Mouse (Mus musculus): ENCODE results near the gene Pkd1l3. TPM values are rescaled to one million over a fixed set of nuclear protein-coding genes. Genes with fewer than 3 reads are reported as not detected.
A peak's percentile ranks its signal among the peaks of the same experiment; 100 is the strongest.

The Pkd1l3 gene
- total and polyA plus RNA-seq, 2 experiments from 2014 or later, result 0.05 to 0.16 TPM

GRCm38 (mm10) chr8:109615569-109615968 is 1.3 kb downstream of the Pkd1l3 start:
- no peak for TF ChIP-seq CTCF (IDR thresholded peaks at IDR 0.05; ENCODE audit: low read depth)
- ATAC-seq (no peak), DNase-seq (ENCODE audit: low spot score) (no peak)
- Histone ChIP-seq H3K27ac (no peak overlapping the region), H3K9ac (replicated peaks; ENCODE audit: low read length) (no peak overlapping the region), H3K9me3 (ENCODE audit: low read length) (no peaks in the 10 kb centered on the region), H3K27me3 (ENCODE audit: insufficient read depth, low read length) (no peaks in the 10 kb centered on the region), H3K4me3 (ENCODE audit: low read length) (no peak overlapping the region), H3K36me3 (ENCODE audit: insufficient read depth, low read length) (no peaks in the 10 kb centered on the region), H3K4me2 (ENCODE audit: low read depth, low read length) (no peak overlapping the region), H3K4me1 (ENCODE audit: insufficient read depth, low read length) (no peaks in the 10 kb centered on the region)
- 86% methylated on average over 3 of the region's 3 CpGs for WGBS

GRCm38 (mm10) chr8:109628638-109629037 is 14.3 kb downstream of the Pkd1l3 start:
- WGBS, result 71% methylated on average over 6 of the region's 6 CpGs
- TF ChIP-seq CTCF (IDR thresholded peaks at IDR 0.05; ENCODE audit: low read depth), result no peak

GRCm38 (mm10) chr8:109632498-109632897 is 18.2 kb downstream of the Pkd1l3 start:
- Histone ChIP-seq H3K4me3 (ENCODE audit: low read length) (no peak overlapping the region), H3K9ac (replicated peaks; ENCODE audit: low read length) (no peak overlapping the region), H3K4me2 (ENCODE audit: low read depth, low read length) (no peak overlapping the region), H3K4me1 (ENCODE audit: insufficient read depth, low read length) (no peaks in the 10 kb centered on the region), H3K36me3 (ENCODE audit: insufficient read depth, low read length) (no peaks in the 10 kb centered on the region), H3K9me3 (ENCODE audit: low read length) (no peaks in the 10 kb centered on the region), H3K27ac (no peak overlapping the region), H3K27me3 (ENCODE audit: insufficient read depth, low read length) (no peaks in the 10 kb centered on the region)
- TF ChIP-seq CTCF (IDR thresholded peaks at IDR 0.05; ENCODE audit: low read depth), result no peak
- 54% methylated on average over 5 of the region's 5 CpGs for WGBS
- no peak for ATAC-seq
- peak; percentile 4 for DNase-seq (ENCODE audit: low spot score)

More at GRCm38 (mm10) chr8:109628638-109629037, 14.3 kb downstream of the Pkd1l3 start:
- no peaks in the 10 kb centered on the region for H3K9me3 ChIP-seq (ENCODE audit: low read length)
- DNase-seq (ENCODE audit: low spot score), result no peak
- H3K36me3 ChIP-seq (ENCODE audit: insufficient read depth, low read length), result no peaks in the 10 kb centered on the region
- ATAC-seq, result no peak
- no peak overlapping the region for H3K4me2 ChIP-seq (ENCODE audit: low read depth, low read length)
- no peak overlapping the region for H3K9ac ChIP-seq (replicated peaks; ENCODE audit: low read length)
- H3K4me1 ChIP-seq (ENCODE audit: insufficient read depth, low read length), result no peaks in the 10 kb centered on the region
- no peak overlapping the region for H3K4me3 ChIP-seq (ENCODE audit: low read length)
- H3K27ac ChIP-seq, result no peak overlapping the region
- H3K27me3 ChIP-seq (ENCODE audit: insufficient read depth, low read length), result no peaks in the 10 kb centered on the region

DNA sequence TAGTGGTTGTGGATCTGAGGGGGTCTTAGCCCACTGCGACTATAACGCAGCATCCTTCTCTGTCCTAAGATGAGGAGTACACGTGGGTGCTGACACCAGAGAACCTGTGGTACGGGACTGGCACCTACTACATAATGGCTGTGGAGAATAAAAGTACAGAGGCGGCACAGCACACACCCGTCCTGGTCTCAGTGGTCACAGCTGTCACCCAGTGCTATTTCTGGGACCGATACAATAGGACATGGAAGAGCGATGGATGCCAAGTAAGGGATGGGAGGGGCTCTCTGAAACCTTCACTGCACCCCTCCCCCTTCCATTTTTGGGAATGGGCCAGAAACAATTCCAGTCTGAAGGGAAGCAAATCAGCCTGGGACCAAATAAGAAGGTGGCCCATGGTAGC is 20.8 kb downstream of the Pkd1l3 start:
- Histone ChIP-seq H3K9me3 (ENCODE audit: low read length) (no peaks in the 10 kb centered on the region), H3K36me3 (ENCODE audit: insufficient read depth, low read length) (no peaks in the 10 kb centered on the region), H3K27ac (no peak overlapping the region), H3K9ac (replicated peaks; ENCODE audit: low read length) (no peak overlapping the region), H3K4me1 (ENCODE audit: insufficient read depth, low read length) (no peaks in the 10 kb centered on the region), H3K27me3 (ENCODE audit: insufficient read depth, low read length) (no peaks in the 10 kb centered on the region), H3K4me3 (ENCODE audit: low read length) (no peak overlapping the region), H3K4me2 (ENCODE audit: low read depth, low read length) (no peak overlapping the region)
- no peak for ATAC-seq
- 87% methylated on average over 8 of the region's 8 CpGs for WGBS
- no peak for DNase-seq (ENCODE audit: low spot score)
- no peak for TF ChIP-seq CTCF (IDR thresholded peaks at IDR 0.05; ENCODE audit: low read depth)

GRCm38 (mm10) chr8:109638851-109639250 is 24.5 kb downstream of the Pkd1l3 start:
- no peak for ATAC-seq
- no peak overlapping the region for H3K4me3 ChIP-seq (ENCODE audit: low read length)
- no peak overlapping the region for H3K9ac ChIP-seq (replicated peaks; ENCODE audit: low read length)
- DNase-seq (ENCODE audit: low spot score), result no peak
- H3K9me3 ChIP-seq (ENCODE audit: low read length), result no peaks in the 10 kb centered on the region
- no peak overlapping the region for H3K4me2 ChIP-seq (ENCODE audit: low read depth, low read length)
- no peaks in the 10 kb centered on the region for H3K4me1 ChIP-seq (ENCODE audit: insufficient read depth, low read length)
- H3K36me3 ChIP-seq (ENCODE audit: insufficient read depth, low read length), result no peaks in the 10 kb centered on the region
- H3K27me3 ChIP-seq (ENCODE audit: insufficient read depth, low read length), result no peaks in the 10 kb centered on the region
- no peak overlapping the region for H3K27ac ChIP-seq
- WGBS, result 72% methylated on average over 5 of the region's 5 CpGs
- no peak for TF ChIP-seq CTCF (IDR thresholded peaks at IDR 0.05; ENCODE audit: low read depth)

DNA sequence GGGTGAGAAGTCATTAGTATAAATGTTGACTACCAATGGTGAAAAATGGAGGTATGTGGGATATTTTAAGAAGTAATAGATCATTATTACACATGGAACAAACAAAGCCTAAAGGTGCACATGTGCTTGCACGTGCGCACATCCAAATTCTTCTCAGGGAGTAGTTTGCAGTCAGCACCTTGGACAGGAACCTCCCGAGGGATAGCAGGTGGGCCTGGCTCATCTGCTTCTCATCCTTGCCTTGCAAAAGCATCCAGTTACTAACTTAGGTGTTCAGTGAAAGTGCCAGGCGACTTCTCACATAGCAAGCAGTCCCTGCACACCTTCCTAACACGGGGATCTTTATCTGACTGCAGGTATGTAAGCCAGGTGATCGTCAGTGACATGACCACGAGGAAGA is 26.1 kb downstream of the Pkd1l3 start:
- H3K4me2 ChIP-seq (ENCODE audit: low read depth, low read length), result no peak overlapping the region
- H3K27me3 ChIP-seq (ENCODE audit: insufficient read depth, low read length), result no peaks in the 10 kb centered on the region
- no peak overlapping the region for H3K27ac ChIP-seq
- H3K9me3 ChIP-seq (ENCODE audit: low read length), result no peaks in the 10 kb centered on the region
- H3K4me1 ChIP-seq (ENCODE audit: insufficient read depth, low read length), result no peaks in the 10 kb centered on the region
- TF ChIP-seq CTCF (IDR thresholded peaks at IDR 0.05; ENCODE audit: low read depth), result no peak
- WGBS, result 67% methylated on average over 7 of the region's 7 CpGs
- H3K9ac ChIP-seq (replicated peaks; ENCODE audit: low read length), result no peak overlapping the region
- DNase-seq (ENCODE audit: low spot score) (no peak), ATAC-seq (no peak)
- no peaks in the 10 kb centered on the region for H3K36me3 ChIP-seq (ENCODE audit: insufficient read depth, low read length)
- no peak overlapping the region for H3K4me3 ChIP-seq (ENCODE audit: low read length)

DNA sequence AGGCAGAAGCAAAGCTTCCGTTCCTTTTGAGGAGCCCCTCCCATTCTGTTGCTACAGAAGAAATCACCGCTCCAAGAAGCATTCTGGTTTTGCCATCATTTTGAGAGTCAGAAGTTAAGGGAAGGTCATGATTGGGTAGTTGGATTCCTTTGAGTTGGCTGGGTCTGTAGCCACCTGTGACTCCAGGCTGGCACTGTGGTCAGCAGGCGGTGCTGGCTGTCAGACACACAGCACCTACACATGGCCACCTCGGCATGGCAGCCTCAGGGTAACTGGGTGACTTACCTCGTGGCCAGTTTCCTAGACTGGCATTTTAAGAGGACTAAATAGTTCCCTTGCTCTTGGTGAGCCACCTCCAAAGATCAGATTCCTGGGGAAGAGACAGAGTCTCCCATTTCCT is 26.9 kb downstream of the Pkd1l3 start:
- TF ChIP-seq CTCF (IDR thresholded peaks at IDR 0.05; ENCODE audit: low read depth), result no peak
- Histone ChIP-seq H3K9me3 (ENCODE audit: low read length) (no peaks in the 10 kb centered on the region), H3K9ac (replicated peaks; ENCODE audit: low read length) (no peak overlapping the region), H3K27me3 (ENCODE audit: insufficient read depth, low read length) (no peaks in the 10 kb centered on the region), H3K27ac (no peak overlapping the region), H3K4me2 (ENCODE audit: low read depth, low read length) (no peak overlapping the region), H3K4me1 (ENCODE audit: insufficient read depth, low read length) (no peaks in the 10 kb centered on the region), H3K4me3 (ENCODE audit: low read length) (no peak overlapping the region), H3K36me3 (ENCODE audit: insufficient read depth, low read length) (no peaks in the 10 kb centered on the region)
- no peak for ATAC-seq
- 77% methylated on average over 5 of the region's 5 CpGs for WGBS
- DNase-seq (ENCODE audit: low spot score), result no peak

Data from hindbrain, postnatal 0 days (tissue).